Mouse (Mus musculus) lung, embryonic 14.5 days (tissue): Measurements from ENCODE around the gene Raver1. TPM values are rescaled to one million over a fixed set of nuclear protein-coding genes. Genes with fewer than 3 reads are reported as not detected.

Source experiments
- ATAC-seq: fragments of 200-750 bp; cut with Nextera tagmentation; 2 replicates; pipeline ENCODE4 v1.8.0; 2017; ENCODE audit warnings: mild to moderate bottlenecking, moderate TSS enrichment, moderate library complexity; ENCODE audit not compliant: insufficient read depth
- DNase-seq: peaks from one replicate; pipeline ENCODE4 v3.0.0-alpha.2; 2015
- H3K27ac ChIP-seq: fragments of 300-500 bp; sonication (generic); 2 replicates; pipeline ENCODE4 v1.5.1; 2014; ENCODE audit warnings: low read depth, mild to moderate bottlenecking, moderate library complexity
- H3K27me3 ChIP-seq: fragments of 300-500 bp; sonication (generic); 2 replicates; pipeline ENCODE4 v1.6.1; 2014; ENCODE audit warnings: low read length, control low read depth; ENCODE audit not compliant: insufficient read depth
- H3K36me3 ChIP-seq: fragments of 300-500 bp; sonication (generic); 2 replicates; pipeline ENCODE4 v1.6.1; 2014; ENCODE audit warnings: control low read depth; ENCODE audit not compliant: insufficient read depth
- H3K4me1 ChIP-seq: fragments of 300-500 bp; sonication (generic); 2 replicates; pipeline ENCODE4 v1.6.1; 2014; ENCODE audit warnings: antibody characterized with exemption, control low read depth; ENCODE audit not compliant: insufficient read depth
- H3K4me2 ChIP-seq: fragments of 300-500 bp; sonication (generic); 2 replicates; pipeline ENCODE4 v1.6.1; 2014; ENCODE audit warnings: mild to moderate bottlenecking
- H3K4me3 ChIP-seq: fragments of 300-500 bp; sonication (generic); 2 replicates; pipeline ENCODE4 v1.5.1; 2014; ENCODE audit warnings: low read depth, low read length
- H3K9ac ChIP-seq: fragments of 300-500 bp; sonication (generic); 2 replicates; pipeline ENCODE4 v1.6.1; 2014
- H3K9me3 ChIP-seq: fragments of 300-500 bp; sonication (generic); 2 replicates; pipeline ENCODE4 v1.6.1; 2016; ENCODE audit warnings: low read depth, low read length, control low read depth
- CTCF ChIP-seq: IDR thresholded peaks from 2 replicates; pipeline ENCODE4 v1.5.1; 2016; ENCODE audit warnings: antibody characterized with exemption, low read depth
- WGBS: fragments of 180-500 bp; shearing (Covaris S2); extraction: QIAGEN DNeasy Blood & Tissue Kit; methylation state at CpG from one replicate; pipeline ENCODE4 v1.1.7; 2014; 5-methylcytosine and 5-hydroxymethylcytosine counted together
- polyA plus RNA-seq: library from polyadenylated mRNA; unstranded; fragments of >200 nt; fragmentation: Nextera tagmentation; extraction: Ambion mirVana; gene quantifications from 2 replicates; pipeline ENCODE4 v1.2.1, GENCODE M21; 2014

The Raver1 gene
- polyA plus RNA-seq, 1 experiment from 2014 or later: 113 TPM

- no peak for DNase-seq
- no peaks in the 10 kb centered on the region for H3K9me3 ChIP-seq
- no peak overlapping the region for H3K4me3 ChIP-seq
- H3K4me2 ChIP-seq: no peak overlapping the region
- H3K27me3 ChIP-seq: no peaks in the 10 kb centered on the region
- no peaks in the 10 kb centered on the region for H3K4me1 ChIP-seq
- no peak overlapping the region for H3K27ac ChIP-seq
- no peak for ATAC-seq
- WGBS: 68% methylated on average over 6 of the region's 6 CpGs
- H3K36me3 ChIP-seq: 0 out of 2 replicates have a peak, but pooled peaks cover 3% of the 10 kb centered on the region
- no peak overlapping the region for H3K9ac ChIP-seq
- no peak for TF ChIP-seq CTCF
Measured at GRCm38 (mm10) chr9:21104814-21105213, 13.0 kb upstream of the Raver1 start.

- no peak for TF ChIP-seq CTCF
Measured at GRCm38 (mm10) chr9:21102076-21102475, 10.3 kb upstream of the Raver1 start.

GRCm38 (mm10) chr9:21100447-21101161 is 8.8 kb upstream of the Raver1 start:
- Histone ChIP-seq H3K27ac (0 out of 2 replicates have a peak overlapping the region, but pooled peaks have one; percentile 4), H3K9me3 (no peaks in the 10 kb centered on the region), H3K4me3 (no peak overlapping the region), H3K9ac (no peak overlapping the region; the same call in 1 of the 2 replicates), H3K4me2 (no peak overlapping the region), H3K36me3 (0 out of 2 replicates have a peak, but pooled peaks cover 3% of the 10 kb centered on the region), H3K27me3 (no peaks in the 10 kb centered on the region), H3K4me1 (no peaks in the 10 kb centered on the region)
- ATAC-seq (no peak), DNase-seq (peak; percentile 12)
- 35% methylated on average over 15 of the region's 15 CpGs for WGBS
- no peak for TF ChIP-seq CTCF

More at GRCm38 (mm10) chr9:21102076-21102475, 10.3 kb upstream of the Raver1 start:
- H3K4me2 ChIP-seq: no peak overlapping the region
- H3K9me3 ChIP-seq: no peaks in the 10 kb centered on the region
- no peaks in the 10 kb centered on the region for H3K27me3 ChIP-seq
- no peaks in the 10 kb centered on the region for H3K4me1 ChIP-seq
- DNase-seq: no peak
- 80% methylated on average over 2 of the region's 2 CpGs for WGBS
- H3K9ac ChIP-seq: no peak overlapping the region
- no peak overlapping the region for H3K27ac ChIP-seq
- no peak overlapping the region for H3K4me3 ChIP-seq
- 0 out of 2 replicates have a peak, but pooled peaks cover 3% of the 10 kb centered on the region for H3K36me3 ChIP-seq
- ATAC-seq: no peak

- no peak overlapping the region for H3K27ac ChIP-seq
- no peaks in the 10 kb centered on the region for H3K4me1 ChIP-seq
- no peak overlapping the region for H3K4me2 ChIP-seq
- no peak overlapping the region for H3K4me3 ChIP-seq
- no peaks in the 10 kb centered on the region for H3K27me3 ChIP-seq
- DNase-seq: no peak
- no peaks in the 10 kb centered on the region for H3K9me3 ChIP-seq
- ATAC-seq: no peak
- TF ChIP-seq CTCF: no peak
- H3K36me3 ChIP-seq: 0 out of 2 replicates have a peak, but pooled peaks cover 3% of the 10 kb centered on the region
- no peak overlapping the region for H3K9ac ChIP-seq
- 66% methylated on average over 8 of the region's 8 CpGs for WGBS
Measured at GRCm38 (mm10) chr9:21097793-21098192, 6.0 kb upstream of the Raver1 start.

GRCm38 (mm10) chr9:21095958-21096357 is 4.2 kb upstream of the Raver1 start:
- no peak for DNase-seq
- no peaks in the 10 kb centered on the region for H3K9me3 ChIP-seq
- no peak overlapping the region for H3K4me3 ChIP-seq
- no peak overlapping the region for H3K27ac ChIP-seq
- H3K4me2 ChIP-seq: no peak overlapping the region
- H3K27me3 ChIP-seq: no peaks in the 10 kb centered on the region
- WGBS: 87% methylated on average over 4 of the region's 4 CpGs
- no peaks in the 10 kb centered on the region for H3K4me1 ChIP-seq
- H3K9ac ChIP-seq: no peak overlapping the region
- ATAC-seq: no peak
- no peak for TF ChIP-seq CTCF
- no peaks in the 10 kb centered on the region for H3K36me3 ChIP-seq

- Histone ChIP-seq H3K9ac (no peak overlapping the region), H3K4me3 (no peak overlapping the region), H3K9me3 (no peaks in the 10 kb centered on the region), H3K4me2 (no peak overlapping the region), H3K36me3 (peaks cover 20% of the 10 kb centered on the region), H3K4me1 (no peaks in the 10 kb centered on the region), H3K27ac (no peak overlapping the region), H3K27me3 (no peaks in the 10 kb centered on the region)
- 93% methylated on average over 9 of the region's 9 CpGs for WGBS
- DNase-seq (no peak), ATAC-seq (no peak)
- no peak for TF ChIP-seq CTCF
Measured at GRCm38 (mm10) chr9:21093423-21093822, 1.6 kb upstream of the Raver1 start.

GRCm38 (mm10) chr9:21090972-21091706 is 669 bp downstream of the Raver1 start:
- Histone ChIP-seq H3K27ac (peak overlapping the region; percentile 91), H3K9me3 (no peaks in the 10 kb centered on the region), H3K4me2 (peak overlapping the region; percentile 62), H3K9ac (peak overlapping the region; percentile 83), H3K27me3 (no peaks in the 10 kb centered on the region), H3K36me3 (peaks cover 43% of the 10 kb centered on the region), H3K4me1 (no peaks in the 10 kb centered on the region), H3K4me3 (peak overlapping the region; percentile 68)
- no peak for TF ChIP-seq CTCF
- 3% methylated on average over 24 of the region's 24 CpGs for WGBS
- ATAC-seq: no peak
- no peak for DNase-seq
